Mouse (Mus musculus): ENCODE measurements around the gene Mettl6.
A peak's percentile ranks its signal among the peaks of the same experiment; 100 is the strongest.
"Not testable (repeated sequence)": the region's sequence is repeated elsewhere in the genome, so short reads cannot be mapped to it uniquely, and the experiment has no call there.

Mettl6 gene

GRCm38 (mm10) chr14:31472451-31473061 lies 22.3 kb downstream of the Mettl6 start:
- DNase-seq, result peak; percentile 56 to 82

- DNase-seq, result no peak
Measured at GRCm38 (mm10) chr14:31469711-31470110, 25.1 kb downstream of the Mettl6 start.

- DNase-seq, result peak in 1 of 2 experiments; percentile 46
Measured at GRCm38 (mm10) chr14:31464176-31464575, 30.7 kb downstream of the Mettl6 start.

- no peak for DNase-seq
Measured at GRCm38 (mm10) chr14:31462886-31463285, 32.0 kb downstream of the Mettl6 start.

- DNase-seq, result not testable (repeated sequence)
Measured at GRCm38 (mm10) chr14:31462226-31462625, 32.6 kb downstream of the Mettl6 start.

GRCm38 (mm10) chr14:31458006-31458405 lies 36.8 kb downstream of the Mettl6 start:
- DNase-seq, result no peak

GRCm38 (mm10) chr14:31456064-31456721 lies 38.6 kb downstream of the Mettl6 start:
- DNase-seq, result no peak

- DNase-seq, result no peak
Measured at GRCm38 (mm10) chr14:31454849-31455566, 39.8 kb downstream of the Mettl6 start.

GRCm38 (mm10) chr14:31453946-31454345 lies 40.9 kb downstream of the Mettl6 start:
- not testable (repeated sequence) for DNase-seq

- no peak for DNase-seq
Measured at GRCm38 (mm10) chr14:31448994-31449393, 45.8 kb downstream of the Mettl6 start.

GRCm38 (mm10) chr14:31443616-31444015 lies 51.2 kb downstream of the Mettl6 start:
- DNase-seq, result no peak

- no peak for DNase-seq
Measured at GRCm38 (mm10) chr14:31440725-31441124, 54.1 kb downstream of the Mettl6 start.

- no peak for DNase-seq
Measured at GRCm38 (mm10) chr14:31440230-31440629, 54.6 kb downstream of the Mettl6 start.

GRCm38 (mm10) chr14:31439279-31439678 lies 55.6 kb downstream of the Mettl6 start:
- DNase-seq, result peak in 1 of 2 experiments; percentile 30

- DNase-seq, result peak; percentile 68 to 82
Measured at GRCm38 (mm10) chr14:31437826-31438529, 56.9 kb downstream of the Mettl6 start.

- peak; percentile 99 for DNase-seq
Measured at GRCm38 (mm10) chr14:31435930-31436693, 58.7 kb downstream of the Mettl6 start, which contains the start of gene Sh3bp5. Gene Sh3bp5 (minus strand): TSS chr14:31436078.

GRCm38 (mm10) chr14:31435018-31435915 lies 59.6 kb downstream of the Mettl6 start:
- DNase-seq, result peak; percentile 69 to 74

GRCm38 (mm10) chr14:31434426-31434825 lies 60.4 kb downstream of the Mettl6 start:
- no peak for DNase-seq

- DNase-seq, result no peak
Measured at GRCm38 (mm10) chr14:31433851-31434360, 60.9 kb downstream of the Mettl6 start.

GRCm38 (mm10) chr14:31433126-31433525 lies 61.7 kb downstream of the Mettl6 start:
- DNase-seq, result no peak

- DNase-seq, result no peak
Measured at GRCm38 (mm10) chr14:31432424-31432823, 62.4 kb downstream of the Mettl6 start.

All from cerebellum, postnatal 25 days (tissue).